Mouse (Mus musculus) MEL (cell line): ENCODE results near the gene Tmem256.

Experiments
- CTCF ChIP-seq, 3 experiments: IDR thresholded peaks in 2 of 3; conservative IDR thresholded peaks in 1 of 3; 2 replicates each; pipeline ENCODE4 v1.5.1; 2011 to 2012; ENCODE audit warnings: low read length in 3 of 3, low read depth in 2 of 3, mild to moderate bottlenecking in 2 of 3, improper control_type of control experiment in 1 of 3, inconsistent platforms in 1 of 3, mixed read lengths in 1 of 3, moderate library complexity in 1 of 3; ENCODE audit not compliant: control insufficient read depth in 1 of 3, insufficient read depth in 1 of 3, poor library complexity in 1 of 3, severe bottlenecking in 1 of 3
- USF1 ChIP-seq: IDR thresholded peaks from 2 replicates; pipeline ENCODE4 v1.6.1; 2014; ENCODE audit warnings: low read depth, mild to moderate bottlenecking, inconsistent platforms, low read length, improper control_type of control experiment, moderate library complexity

DNA sequence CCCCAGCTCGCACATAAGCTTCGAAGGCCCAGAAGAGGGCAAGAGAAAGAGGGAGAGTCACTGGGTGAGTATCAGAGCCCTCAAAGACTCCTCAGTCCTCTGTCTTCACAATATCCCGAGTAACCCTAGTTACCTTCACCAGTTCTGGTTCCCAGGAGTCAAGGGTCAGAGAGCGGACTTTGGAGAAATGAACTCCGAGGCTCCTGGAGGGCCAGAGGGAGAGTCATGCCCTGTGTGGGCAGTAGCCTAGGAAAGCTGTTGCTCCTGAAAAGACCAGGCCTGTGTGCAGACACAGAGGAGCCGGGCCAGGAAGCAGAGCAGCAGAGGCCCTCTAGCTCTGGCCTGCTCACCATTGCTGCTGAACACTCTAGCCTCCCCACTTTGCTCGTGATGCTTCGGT is 46.3 kb downstream of the Tmem256 start:
- TF ChIP-seq CTCF (IDR thresholded peaks at IDR 0.05 in 2 of 3, conservative IDR thresholded peaks at IDR 0.05 in 1 of 3; ENCODE audit: control insufficient read depth in 1 of 3, insufficient read depth in 1 of 3, low read depth in 2 of 3, low read length in 3 of 3, poor library complexity in 1 of 3, severe bottlenecking in 1 of 3) (no peak), USF1 (no peak)
